Mouse (Mus musculus) E14TG2a.4 (cell line): Measurements from ENCODE around the gene Pdlim5.

Experiments used
- CTCF ChIP-seq: conservative IDR thresholded peaks from 2 replicates; pipeline ENCODE4 v1.5.1; 2014; ENCODE audit warnings: low read length
- NANOG ChIP-seq: IDR thresholded peaks from 2 replicates; pipeline ENCODE4 v1.6.1; 2014; ENCODE audit warnings: borderline replicate concordance, low read length, mixed read lengths
- POU5F1 ChIP-seq: IDR thresholded peaks from 2 replicates; pipeline ENCODE4 v1.6.1; 2014; ENCODE audit warnings: low read length, borderline replicate concordance

GRCm38 (mm10) chr3:142233606-142234465, 161.7 kb downstream of the Pdlim5 start:
- TF ChIP-seq CTCF (no peak), NANOG (no peak), POU5F1 (no peak)
